Mouse (Mus musculus) midbrain, embryonic 13.5 days (tissue): ENCODE measurements around the gene C8b. TPM values are rescaled to one million over a fixed set of nuclear protein-coding genes. Genes with fewer than 3 reads are reported as not detected.
A peak's percentile ranks its signal among the peaks of the same experiment; 100 is the strongest.

Experiments used
- ATAC-seq: fragments of 200-750 bp; cut with Nextera tagmentation; 2 replicates; pipeline ENCODE4 v1.8.0; 2017; ENCODE audit warnings: mild to moderate bottlenecking, moderate TSS enrichment, moderate library complexity
- H3K27ac ChIP-seq: fragments of 300-500 bp; sonication (generic); 2 replicates; pipeline ENCODE4 v1.5.1; 2015; ENCODE audit warnings: inconsistent platforms, mild to moderate bottlenecking, moderate library complexity
- H3K27me3 ChIP-seq: fragments of 300-500 bp; sonication (generic); 2 replicates; pipeline ENCODE4 v1.6.1; 2015; ENCODE audit warnings: mild to moderate bottlenecking, inconsistent platforms
- H3K36me3 ChIP-seq: fragments of 300-500 bp; sonication (generic); 2 replicates; pipeline ENCODE4 v1.6.1; 2015; ENCODE audit warnings: mild to moderate bottlenecking, inconsistent platforms
- H3K4me1 ChIP-seq: fragments of 300-500 bp; sonication (generic); replicated peaks from 2 replicates; pipeline ENCODE4 v1.6.1; 2015; ENCODE audit warnings: inconsistent platforms
- H3K4me2 ChIP-seq: fragments of 300-500 bp; sonication (generic); replicated peaks from 2 replicates; pipeline ENCODE4 v1.6.1; 2015; ENCODE audit warnings: moderate library complexity, mild to moderate bottlenecking, inconsistent platforms
- H3K4me3 ChIP-seq: fragments of 300-500 bp; sonication (generic); replicated peaks from 2 replicates; pipeline ENCODE4 v1.5.1; 2015; ENCODE audit warnings: mild to moderate bottlenecking, inconsistent platforms
- H3K9ac ChIP-seq: fragments of 300-500 bp; sonication (generic); replicated peaks from 2 replicates; pipeline ENCODE4 v1.6.1; 2015; ENCODE audit warnings: mild to moderate bottlenecking, inconsistent platforms
- H3K9me3 ChIP-seq: fragments of 300-500 bp; sonication (generic); 2 replicates; pipeline ENCODE4 v1.6.1; 2016; ENCODE audit warnings: mild to moderate bottlenecking, inconsistent platforms
- WGBS: fragments of 180-500 bp; shearing (Covaris S2); methylation state at CpG from one replicate; pipeline ENCODE4 v1.1.7; 2015; 5-methylcytosine and 5-hydroxymethylcytosine counted together
- polyA plus RNA-seq: library from polyadenylated mRNA; unstranded; fragments of >200 nt; fragmentation: Nextera tagmentation; extraction: Ambion mirVana; gene quantifications from 2 replicates; pipeline ENCODE4 v1.2.1, GENCODE M21; 2015

Gene C8b
- polyA plus RNA-seq, 1 experiment from 2014 or later, result not detected

GRCm38 (mm10) chr4:104816519-104817232 lies 50.6 kb downstream of the C8b start:
- WGBS, result 89% methylated on average over 4 of the region's 4 CpGs
- no peaks in the 10 kb centered on the region for H3K36me3 ChIP-seq
- H3K4me1 ChIP-seq, result 0 out of 2 replicates have a peak, but pooled peaks cover 5% of the 10 kb centered on the region
- H3K9ac ChIP-seq, result no peak overlapping the region
- no peaks in the 10 kb centered on the region for H3K27me3 ChIP-seq
- H3K4me3 ChIP-seq, result no peak overlapping the region
- H3K9me3 ChIP-seq, result 0 out of 2 replicates have a peak, but pooled peaks cover 4% of the 10 kb centered on the region
- no peak overlapping the region for H3K4me2 ChIP-seq
- ATAC-seq, result no peak
- no peak overlapping the region for H3K27ac ChIP-seq

- no peak overlapping the region for H3K9ac ChIP-seq
- WGBS, result 66% methylated on average over 2 of the region's 2 CpGs
- H3K4me3 ChIP-seq, result no peak overlapping the region
- ATAC-seq, result no peak
- 0 out of 2 replicates have a peak, but pooled peaks cover 4% of the 10 kb centered on the region for H3K9me3 ChIP-seq
- no peaks in the 10 kb centered on the region for H3K27me3 ChIP-seq
- 0 out of 2 replicates have a peak, but pooled peaks cover 5% of the 10 kb centered on the region for H3K4me1 ChIP-seq
- H3K27ac ChIP-seq, result no peak overlapping the region
- H3K36me3 ChIP-seq, result no peaks in the 10 kb centered on the region
- H3K4me2 ChIP-seq, result no peak overlapping the region
Observed at GRCm38 (mm10) chr4:104817509-104817908, 51.4 kb downstream of the C8b start.

GRCm38 (mm10) chr4:104818986-104819385 lies 52.9 kb downstream of the C8b start:
- Histone ChIP-seq H3K4me3 (no peak overlapping the region), H3K27me3 (no peaks in the 10 kb centered on the region), H3K27ac (no peak overlapping the region), H3K9me3 (0 out of 2 replicates have a peak, but pooled peaks cover 4% of the 10 kb centered on the region), H3K36me3 (no peaks in the 10 kb centered on the region), H3K4me2 (no peak overlapping the region), H3K9ac (no peak overlapping the region), H3K4me1 (0 out of 2 replicates have a peak, but pooled peaks cover 5% of the 10 kb centered on the region)
- WGBS, result 60% methylated on average over 4 of the region's 4 CpGs
- no peak for ATAC-seq

GRCm38 (mm10) chr4:104819891-104820290 lies 53.8 kb downstream of the C8b start:
- 0 out of 2 replicates have a peak, but pooled peaks cover 4% of the 10 kb centered on the region for H3K9me3 ChIP-seq
- H3K27ac ChIP-seq, result no peak overlapping the region
- no peaks in the 10 kb centered on the region for H3K27me3 ChIP-seq
- 76% methylated on average over 4 of the region's 4 CpGs for WGBS
- no peak overlapping the region for H3K4me2 ChIP-seq
- no peak overlapping the region for H3K4me3 ChIP-seq
- H3K9ac ChIP-seq, result no peak overlapping the region
- no peak for ATAC-seq
- 0 out of 2 replicates have a peak, but pooled peaks cover 5% of the 10 kb centered on the region for H3K4me1 ChIP-seq
- no peaks in the 10 kb centered on the region for H3K36me3 ChIP-seq

DNA sequence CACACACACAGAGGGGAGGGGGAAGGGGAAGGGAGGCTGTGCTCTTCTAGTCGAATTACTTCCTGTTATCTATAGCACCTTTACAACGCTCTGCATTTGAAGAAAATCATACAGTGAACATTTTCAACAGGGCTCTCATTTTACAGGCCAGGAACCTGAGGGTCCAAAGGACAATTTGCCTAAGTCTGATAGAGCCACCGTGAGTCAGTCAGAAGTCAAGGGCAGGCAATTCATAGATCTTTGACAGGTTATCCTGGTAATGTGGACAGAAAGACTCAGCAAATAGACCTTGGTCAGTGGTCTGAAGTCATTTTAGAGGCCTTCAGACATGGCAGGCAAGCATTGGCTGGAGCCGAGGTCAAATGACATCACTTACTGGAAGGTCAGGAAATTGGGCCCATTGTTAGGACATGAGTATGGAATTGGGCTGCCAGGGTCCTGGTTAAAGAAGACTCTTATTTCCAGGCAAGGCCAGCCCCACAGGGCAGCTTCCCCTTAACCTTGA lies 57.5 kb downstream of the C8b start:
- Histone ChIP-seq H3K4me3 (no peak overlapping the region), H3K9me3 (no peaks in the 10 kb centered on the region), H3K36me3 (no peaks in the 10 kb centered on the region), H3K27ac (no peak overlapping the region), H3K4me2 (no peak overlapping the region), H3K4me1 (0 out of 2 replicates have a peak, but pooled peaks cover under 1% of the 10 kb centered on the region), H3K9ac (no peak overlapping the region), H3K27me3 (no peaks in the 10 kb centered on the region)
- no peak for ATAC-seq
- 87% methylated on average over 4 of the region's 4 CpGs for WGBS

- H3K27me3 ChIP-seq, result no peaks in the 10 kb centered on the region
- WGBS, result 74% methylated on average over 7 of the region's 7 CpGs
- H3K27ac ChIP-seq, result no peak overlapping the region
- H3K4me1 ChIP-seq, result no peaks in the 10 kb centered on the region
- H3K36me3 ChIP-seq, result no peaks in the 10 kb centered on the region
- H3K4me2 ChIP-seq, result no peak overlapping the region
- no peak for ATAC-seq
- no peaks in the 10 kb centered on the region for H3K9me3 ChIP-seq
- H3K4me3 ChIP-seq, result no peak overlapping the region
- no peak overlapping the region for H3K9ac ChIP-seq
Observed at GRCm38 (mm10) chr4:104824381-104825077, 58.4 kb downstream of the C8b start.

DNA sequence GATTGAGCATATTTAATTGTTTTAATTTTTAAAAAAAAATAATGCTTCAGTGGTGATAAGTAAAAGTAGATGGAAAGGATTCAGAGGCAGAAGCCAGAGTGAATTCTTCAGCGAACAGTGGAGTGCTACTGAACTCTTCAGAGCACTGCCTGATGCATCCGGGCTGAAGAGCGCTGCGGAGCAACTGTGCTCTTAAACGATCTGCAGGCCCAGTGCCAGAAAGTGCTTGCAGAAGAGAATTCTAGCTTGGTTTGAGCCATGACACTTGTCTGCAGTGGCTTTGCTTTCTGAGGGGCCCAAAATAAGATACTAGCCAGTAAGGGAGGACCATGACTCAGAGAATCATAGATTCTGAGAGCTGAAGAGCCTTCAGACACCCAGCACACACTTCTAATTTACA lies 62.8 kb downstream of the C8b start:
- Histone ChIP-seq H3K27me3 (no peaks in the 10 kb centered on the region), H3K9ac (no peak overlapping the region), H3K27ac (no peak overlapping the region), H3K4me1 (no peaks in the 10 kb centered on the region), H3K4me3 (no peak overlapping the region), H3K36me3 (no peaks in the 10 kb centered on the region), H3K4me2 (no peak overlapping the region), H3K9me3 (no peaks in the 10 kb centered on the region)
- whole genome bisulfite sequencing, result 87% methylated on average over 5 of the region's 5 CpGs
- no peak for ATAC-seq

GRCm38 (mm10) chr4:104835096-104835495 lies 69.0 kb downstream of the C8b start:
- WGBS, result 10% methylated on average over 5 of the region's 5 CpGs
- H3K4me3 ChIP-seq, result no peak overlapping the region
- H3K4me2 ChIP-seq, result no peak overlapping the region
- ATAC-seq, result peak; percentile 80
- no peaks in the 10 kb centered on the region for H3K9me3 ChIP-seq
- peak overlapping the region; percentile 75 for H3K27ac ChIP-seq
- no peaks in the 10 kb centered on the region for H3K27me3 ChIP-seq
- no peak overlapping the region for H3K9ac ChIP-seq
- H3K36me3 ChIP-seq, result no peaks in the 10 kb centered on the region
- H3K4me1 ChIP-seq, result peaks cover 19% of the 10 kb centered on the region

- 91% methylated on average over 2 of the region's 2 CpGs for WGBS
Observed at GRCm38 (mm10) chr4:104838342-104838741, 72.2 kb downstream of the C8b start.

GRCm38 (mm10) chr4:104842204-104842603 lies 76.1 kb downstream of the C8b start:
- Histone ChIP-seq H3K9me3 (no peaks in the 10 kb centered on the region), H3K36me3 (no peaks in the 10 kb centered on the region), H3K27ac (no peak overlapping the region), H3K4me3 (no peak overlapping the region), H3K4me1 (no peaks in the 10 kb centered on the region), H3K9ac (no peak overlapping the region), H3K4me2 (no peak overlapping the region), H3K27me3 (no peaks in the 10 kb centered on the region)
- 83% methylated on average over 5 of the region's 5 CpGs for WGBS
- no peak for ATAC-seq

More at GRCm38 (mm10) chr4:104838342-104838741, 72.2 kb downstream of the C8b start:
- H3K27ac ChIP-seq, result no peak overlapping the region
- no peaks in the 10 kb centered on the region for H3K36me3 ChIP-seq
- H3K4me1 ChIP-seq, result peaks cover 19% of the 10 kb centered on the region
- H3K9me3 ChIP-seq, result no peaks in the 10 kb centered on the region
- H3K27me3 ChIP-seq, result no peaks in the 10 kb centered on the region
- H3K4me2 ChIP-seq, result no peak overlapping the region
- no peak overlapping the region for H3K9ac ChIP-seq
- no peak for ATAC-seq
- no peak overlapping the region for H3K4me3 ChIP-seq

DNA sequence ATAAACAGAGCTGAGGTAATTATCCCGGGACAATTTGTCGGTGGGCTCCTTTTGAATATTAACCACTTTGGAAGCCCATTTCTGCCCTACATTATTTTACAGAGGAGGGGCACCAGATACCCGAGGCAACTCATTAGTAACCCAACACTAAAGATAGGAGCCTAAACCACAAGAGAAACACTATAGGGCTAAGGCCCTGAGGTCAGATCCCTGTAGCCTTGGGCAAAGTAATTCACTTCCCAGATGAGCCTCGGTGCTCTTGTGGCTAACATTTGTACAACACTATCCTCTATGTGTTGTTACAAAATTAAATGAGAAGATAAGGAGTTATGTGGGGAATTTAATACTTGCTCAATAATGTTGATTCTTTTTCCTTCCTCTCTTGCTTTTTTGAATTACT lies 77.4 kb downstream of the C8b start:
- Histone ChIP-seq H3K27ac (no peak overlapping the region), H3K4me3 (no peak overlapping the region), H3K36me3 (no peaks in the 10 kb centered on the region), H3K4me1 (no peaks in the 10 kb centered on the region), H3K4me2 (no peak overlapping the region), H3K27me3 (no peaks in the 10 kb centered on the region), H3K9me3 (no peaks in the 10 kb centered on the region), H3K9ac (no peak overlapping the region)
- ATAC-seq, result peak; percentile 50; the same call in 1 of the 2 replicates
- WGBS, result 49% methylated on average over 4 of the region's 4 CpGs
